Mouse (Mus musculus) E14TG2a.4 (cell line): ENCODE measurements at regions not wholly inside any gene's neighbourhood (a gene's known extent, or its start where the extent isn't known, plus 50 kb on each side); places are given as distances from the start of the nearest gene placed in this dataset.
A peak's percentile ranks its signal among the peaks of the same experiment; 100 is the strongest.

Source experiments
- H3K27me3 ChIP-seq: 2 replicates; pipeline ENCODE4 v1.6.1; 2014; ENCODE audit warnings: low read length, control low read depth; ENCODE audit not compliant: insufficient read depth
- H3K36me3 ChIP-seq: 2 replicates; pipeline ENCODE4 v1.6.1; 2014; ENCODE audit warnings: low read length, control low read depth; ENCODE audit not compliant: insufficient read depth
- H3K4me1 ChIP-seq: replicated peaks from 2 replicates; pipeline ENCODE4 v1.6.1; 2014; ENCODE audit warnings: low read depth, low read length, control low read depth
- H3K4me3 ChIP-seq: replicated peaks from 2 replicates; pipeline ENCODE4 v1.5.1; 2014; ENCODE audit warnings: mild to moderate bottlenecking, low read length
- H3K9me3 ChIP-seq: 2 replicates; pipeline ENCODE4 v1.6.1; 2014; ENCODE audit warnings: low read length, control low read depth
- CTCF ChIP-seq: conservative IDR thresholded peaks from 2 replicates; pipeline ENCODE4 v1.5.1; 2014; ENCODE audit warnings: low read length
- NANOG ChIP-seq: IDR thresholded peaks from 2 replicates; pipeline ENCODE4 v1.6.1; 2014; ENCODE audit warnings: borderline replicate concordance, low read length, mixed read lengths
- POU5F1 ChIP-seq: IDR thresholded peaks from 2 replicates; pipeline ENCODE4 v1.6.1; 2014; ENCODE audit warnings: low read length, borderline replicate concordance

DNA sequence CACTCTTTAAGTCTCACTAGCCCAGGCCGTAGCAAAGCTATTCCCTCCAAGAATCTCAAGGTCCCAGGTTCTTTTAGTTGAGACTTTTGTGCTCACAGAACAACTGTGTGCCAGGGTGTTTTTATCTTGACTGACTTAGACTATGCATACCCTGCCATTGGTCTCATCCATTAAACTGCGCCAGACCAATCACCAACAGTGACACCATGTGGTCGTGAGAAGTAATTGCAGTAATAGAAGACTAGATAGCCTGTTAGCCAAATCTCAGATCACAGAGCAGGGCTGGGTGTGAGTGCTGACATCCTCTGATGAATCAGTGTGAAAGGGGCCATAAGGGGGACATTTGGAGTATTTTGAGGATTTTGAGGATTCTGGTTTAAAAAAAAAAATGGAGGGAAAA is 127.8 kb upstream of the Rpl38 start:
- H3K36me3 ChIP-seq = no peaks in the 10 kb centered on the region
- peak; percentile 69 for TF ChIP-seq CTCF
- no peak for TF ChIP-seq POU5F1
- peaks cover 60% of the 10 kb centered on the region for H3K4me1 ChIP-seq
- no peaks in the 10 kb centered on the region for H3K9me3 ChIP-seq
- H3K27me3 ChIP-seq = 0 out of 2 replicates have a peak, but pooled peaks cover 5% of the 10 kb centered on the region
- no peak overlapping the region for H3K4me3 ChIP-seq

DNA sequence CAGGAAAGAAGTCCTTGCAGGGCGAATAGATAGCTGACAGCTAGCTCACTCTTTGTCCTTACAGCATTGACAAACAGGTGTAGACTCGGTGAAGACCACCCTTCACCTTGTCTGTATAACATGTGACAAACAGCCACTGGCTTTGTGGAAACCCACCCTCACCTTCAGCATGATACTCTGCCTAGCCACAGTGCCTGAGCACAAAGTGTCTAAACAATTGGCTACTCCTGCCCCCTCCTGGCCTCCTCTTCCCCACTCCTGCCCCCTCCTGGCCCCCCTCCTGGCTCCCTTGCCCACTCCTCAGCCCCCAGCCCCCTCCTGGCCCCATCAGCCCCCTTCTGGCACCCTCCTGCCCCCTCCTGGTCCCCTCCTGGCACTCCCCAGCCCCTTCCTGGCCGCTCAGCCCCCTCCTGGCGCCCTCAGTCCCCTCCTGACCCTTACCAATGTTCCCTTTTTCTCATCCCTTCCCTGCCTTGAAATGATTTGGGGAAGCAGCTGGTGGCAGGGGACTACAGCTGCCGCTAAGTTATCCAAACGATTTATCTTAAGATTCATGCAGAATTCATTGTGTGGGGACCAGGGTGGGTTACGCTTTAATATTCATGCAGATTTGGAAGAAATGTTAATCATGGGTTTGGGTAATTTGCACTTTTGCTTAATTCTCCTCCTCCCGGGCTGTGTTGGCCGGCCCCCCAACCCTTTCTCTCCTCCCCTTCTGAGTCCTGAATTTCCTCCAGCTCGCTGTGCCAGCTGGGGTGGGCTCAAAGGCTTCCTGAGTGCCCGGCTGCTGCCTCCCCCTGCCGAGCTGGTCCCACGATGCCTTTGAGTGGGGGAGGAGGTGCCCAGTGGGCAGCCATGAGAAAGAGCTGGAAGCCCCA is 131.5 kb upstream of the Rpl38 start:
- TF ChIP-seq POU5F1 (no peak), CTCF (no peak), NANOG (no peak)
- H3K4me1 ChIP-seq = peaks cover 63% of the 10 kb centered on the region
- H3K36me3 ChIP-seq = no peaks in the 10 kb centered on the region
- H3K27me3 ChIP-seq = 0 out of 2 replicates have a peak, but pooled peaks cover 5% of the 10 kb centered on the region
- no peak overlapping the region for H3K4me3 ChIP-seq
- H3K9me3 ChIP-seq = no peaks in the 10 kb centered on the region

DNA sequence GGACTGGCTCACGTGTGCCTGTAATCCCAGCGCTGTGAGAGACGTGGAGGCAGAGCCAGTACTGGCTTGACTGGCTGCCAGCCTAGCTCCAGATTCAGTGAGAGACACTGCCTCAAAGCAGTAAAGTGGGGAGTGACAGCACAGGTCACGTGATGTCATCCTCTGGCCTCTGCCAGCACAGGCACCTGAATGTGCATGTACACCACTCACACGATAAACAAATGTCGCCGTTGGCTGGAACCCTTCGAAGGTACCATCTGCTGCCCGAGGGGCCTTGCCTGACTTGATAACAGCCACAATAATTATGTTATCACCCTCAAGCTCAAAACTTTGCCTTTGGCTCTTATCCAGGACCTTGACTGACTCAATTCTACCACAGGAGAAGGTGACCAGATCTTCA is 132.4 kb upstream of the Rpl38 start:
- TF ChIP-seq POU5F1 = no peak
- TF ChIP-seq CTCF = no peak
- no peak for TF ChIP-seq NANOG
- H3K36me3 ChIP-seq = no peaks in the 10 kb centered on the region
- H3K9me3 ChIP-seq = no peaks in the 10 kb centered on the region
- H3K4me3 ChIP-seq = no peak overlapping the region
- 0 out of 2 replicates have a peak, but pooled peaks cover 5% of the 10 kb centered on the region for H3K27me3 ChIP-seq
- H3K4me1 ChIP-seq = peaks cover 64% of the 10 kb centered on the region

DNA sequence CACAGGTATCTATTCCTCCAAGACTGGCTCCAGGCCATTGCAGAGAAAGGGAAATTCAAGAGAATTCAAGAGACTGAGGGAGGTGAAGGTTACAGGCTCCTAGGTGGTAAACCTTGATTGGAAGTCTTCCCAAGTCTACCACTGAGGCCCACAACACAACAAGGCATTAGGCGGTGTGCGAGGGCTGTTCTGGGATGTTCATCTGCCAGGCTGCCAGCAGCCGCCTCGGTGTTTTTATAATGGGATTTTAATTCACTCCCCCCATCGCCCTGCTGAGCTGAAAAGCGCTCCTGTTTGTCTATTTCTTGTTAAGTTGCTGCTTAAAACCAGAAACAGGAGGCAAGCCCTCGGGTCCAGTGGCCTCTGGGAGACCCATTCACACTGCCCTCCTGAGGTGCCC is 133.9 kb upstream of the Rpl38 start:
- Histone ChIP-seq H3K4me1 (peaks cover 75% of the 10 kb centered on the region), H3K9me3 (no peaks in the 10 kb centered on the region), H3K36me3 (no peaks in the 10 kb centered on the region), H3K4me3 (no peak overlapping the region), H3K27me3 (0 out of 2 replicates have a peak, but pooled peaks cover 5% of the 10 kb centered on the region)
- TF ChIP-seq CTCF = no peak
- no peak for TF ChIP-seq POU5F1
- TF ChIP-seq NANOG = no peak

DNA sequence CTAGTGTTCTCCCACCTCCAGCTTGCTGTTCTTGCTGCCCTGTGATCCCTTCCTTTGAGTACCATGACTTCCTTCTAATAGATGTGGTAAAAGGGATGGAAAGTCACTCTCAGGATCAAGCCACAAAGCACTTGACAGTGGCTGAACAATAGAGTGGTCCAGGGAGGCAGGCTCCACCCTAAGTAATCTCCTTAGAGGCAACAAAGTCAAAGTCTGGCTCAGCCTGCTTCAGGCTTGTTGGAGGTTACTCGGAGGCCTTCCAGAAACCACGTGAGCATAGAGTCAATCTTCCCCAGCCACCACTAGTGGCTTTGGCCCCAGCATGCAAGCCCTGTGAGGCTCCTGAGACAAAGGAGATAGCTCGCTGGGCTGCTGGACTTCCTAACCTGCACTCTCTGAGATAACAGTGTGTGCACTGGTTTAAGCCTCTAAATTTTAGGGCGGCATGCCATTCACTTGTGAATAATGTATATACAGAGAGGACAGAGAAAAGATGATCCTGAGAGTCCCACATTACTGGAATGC is 137.0 kb upstream of the Rpl38 start:
- TF ChIP-seq POU5F1 (no peak), CTCF (no peak), NANOG (no peak)
- H3K36me3 ChIP-seq = no peaks in the 10 kb centered on the region

DNA sequence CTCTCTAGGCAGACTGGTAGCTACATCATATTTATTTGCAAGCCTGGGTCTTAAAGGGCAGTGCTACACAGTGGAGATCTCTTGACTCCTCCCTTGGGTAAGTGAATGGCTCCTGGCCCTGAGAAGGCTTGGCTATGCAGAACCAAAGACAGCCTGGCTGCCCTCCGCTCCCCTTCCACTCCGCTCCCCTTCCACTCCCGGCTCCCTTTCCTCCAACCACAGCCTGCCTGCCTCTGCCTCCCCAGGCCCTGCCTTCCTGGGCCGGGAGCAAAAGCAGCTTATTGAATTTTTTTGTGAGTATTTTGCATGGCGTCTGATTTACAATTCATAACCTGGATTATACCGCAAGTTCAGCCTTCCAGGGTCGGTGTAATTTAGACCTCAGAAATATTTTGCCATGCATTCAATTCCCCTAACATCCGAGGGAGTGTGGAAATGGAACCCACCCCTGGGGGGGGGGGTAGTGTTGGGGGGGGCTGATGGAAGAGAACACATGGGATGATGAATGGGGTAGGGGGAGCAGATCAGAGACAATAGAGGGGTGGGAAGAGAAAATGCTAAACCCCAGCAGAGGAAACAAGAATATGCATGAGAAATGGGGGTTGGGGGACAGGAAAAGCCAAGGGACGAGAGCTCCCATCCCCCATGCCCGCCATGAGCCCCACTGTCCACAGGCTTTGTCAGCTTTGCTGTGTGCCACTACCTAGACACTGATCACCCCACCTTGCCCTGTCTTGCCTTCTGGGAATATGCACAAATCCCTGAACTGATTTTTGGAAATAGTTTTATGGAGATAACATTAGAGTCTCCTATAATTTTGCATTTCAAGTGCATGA is 139.2 kb upstream of the Rpl38 start:
- Histone ChIP-seq H3K9me3 (no peaks in the 10 kb centered on the region), H3K4me3 (no peak overlapping the region), H3K4me1 (peaks cover 59% of the 10 kb centered on the region), H3K27me3 (peaks cover 3% of the 10 kb centered on the region; the same call in 1 of the 2 replicates), H3K36me3 (no peaks in the 10 kb centered on the region)
- no peak for TF ChIP-seq CTCF
- no peak for TF ChIP-seq NANOG
- no peak for TF ChIP-seq POU5F1

More for the DNA sequence above, 137.0 kb upstream of the Rpl38 start:
- Histone ChIP-seq H3K4me3 (no peak overlapping the region), H3K9me3 (no peaks in the 10 kb centered on the region), H3K27me3 (peaks cover 5% of the 10 kb centered on the region; the same call in 1 of the 2 replicates), H3K4me1 (peaks cover 68% of the 10 kb centered on the region)

DNA sequence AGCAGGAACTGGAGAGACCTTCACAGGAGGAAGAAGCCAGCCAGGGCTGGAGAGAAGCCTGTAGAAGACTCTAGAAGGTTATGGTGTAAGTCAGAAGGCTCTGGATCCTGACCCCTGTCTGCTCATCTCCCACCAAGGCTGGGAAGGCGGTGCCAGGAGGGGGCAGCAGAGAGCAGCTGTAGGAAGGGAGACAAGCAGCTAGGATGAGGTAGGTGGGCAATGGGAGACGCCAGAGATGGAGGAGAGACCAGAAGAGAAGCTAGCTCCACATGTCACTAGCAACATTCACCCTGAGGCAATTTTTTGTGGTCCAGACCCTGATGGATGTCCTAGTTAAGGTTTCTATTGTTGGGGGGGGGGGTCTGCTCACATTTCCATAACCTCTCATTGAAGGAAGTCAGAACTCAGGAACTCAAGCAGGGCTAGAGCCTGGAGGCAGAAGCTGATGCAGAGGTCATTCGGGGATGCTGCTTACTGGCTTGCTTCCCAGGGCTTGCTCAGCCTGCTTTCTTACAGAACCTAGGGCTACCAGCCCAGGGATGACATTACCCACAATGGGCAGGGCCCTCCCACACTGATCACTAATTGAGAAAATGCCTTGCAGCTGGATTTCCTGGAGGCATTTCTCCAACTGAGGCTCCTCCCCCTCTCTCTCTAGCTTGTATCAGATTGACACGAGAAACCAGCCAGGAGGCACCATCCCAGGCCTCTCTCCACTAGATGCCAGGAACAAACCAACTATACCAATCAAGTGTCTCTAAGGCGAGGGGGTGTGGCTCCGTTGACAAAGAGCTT is 144.7 kb upstream of the Rpl38 start:
- H3K4me1 ChIP-seq = peaks cover 24% of the 10 kb centered on the region
- no peak overlapping the region for H3K4me3 ChIP-seq
- H3K9me3 ChIP-seq = no peaks in the 10 kb centered on the region
- H3K36me3 ChIP-seq = no peaks in the 10 kb centered on the region
- TF ChIP-seq POU5F1 (no peak), CTCF (peak; percentile 96), NANOG (no peak)
- peaks cover 13% of the 10 kb centered on the region for H3K27me3 ChIP-seq
